Comparison of ENCODE assay signal across 20 mouse cellular contexts in genomic region chr16:45476991-45477390, GRCm38 (mm10). TPM values are rescaled to one million over a fixed set of nuclear protein-coding genes. Genes with fewer than 3 reads are reported as not detected.
DNase-seq lines count a peak whose midpoint lies in the region; ATAC-seq and TF ChIP-seq lines count a peak whose summit lies in the region.
"Had no signal": no experiment of that assay in that cellular context is flagged by ENCODE, and none has a peak within 500 bp of the region (broad histone marks: within the 10 kb centered on the region; RNA-seq: fewer than 3 reads in every experiment).

No protein-coding gene starts in this region.

- no peaks in the 10 kb centered on the region for H3K36me3 ChIP-seq in forebrain, embryonic 15.5 days
- H3K36me3 ChIP-seq in forebrain, embryonic 10.5 days (replicated peaks): no peaks in the 10 kb centered on the region
- H3K36me3 ChIP-seq in intestine, embryonic 16.5 days (ENCODE audit: control insufficient read depth, insufficient read depth, low read length): no peaks in the 10 kb centered on the region
- H3K36me3 ChIP-seq in intestine, postnatal 0 days (ENCODE audit: control insufficient read depth, insufficient read depth): no peaks in the 10 kb centered on the region
- no peaks in the 10 kb centered on the region for H3K36me3 ChIP-seq in lung, postnatal 0 days (ENCODE audit: insufficient read depth, low read length)
- H3K36me3 ChIP-seq: heart, embryonic 13.5 days; hindbrain, embryonic 12.5 days had no signal

- H3K4me1 ChIP-seq in forebrain, embryonic 15.5 days: no peaks in the 10 kb centered on the region
- no peaks in the 10 kb centered on the region for H3K4me1 ChIP-seq in forebrain, embryonic 10.5 days
- no peaks in the 10 kb centered on the region for H3K4me1 ChIP-seq in intestine, embryonic 16.5 days (ENCODE audit: control insufficient read depth, insufficient read depth, low read length)
- H3K4me1 ChIP-seq in intestine, postnatal 0 days (replicated peaks; ENCODE audit: control insufficient read depth, insufficient read depth, low read length): no peaks in the 10 kb centered on the region
- no peaks in the 10 kb centered on the region for H3K4me1 ChIP-seq in lung, postnatal 0 days (ENCODE audit: insufficient read depth, low read depth, low read length)
- H3K4me1 ChIP-seq: heart, embryonic 13.5 days; hindbrain, embryonic 12.5 days had no signal

- H3K9me3 ChIP-seq in forebrain, embryonic 15.5 days: no peaks in the 10 kb centered on the region
- no peaks in the 10 kb centered on the region for H3K9me3 ChIP-seq in forebrain, embryonic 10.5 days
- H3K9me3 ChIP-seq in intestine, embryonic 16.5 days (ENCODE audit: control insufficient read depth, low read length): no peaks in the 10 kb centered on the region
- no peaks in the 10 kb centered on the region for H3K9me3 ChIP-seq in intestine, postnatal 0 days (ENCODE audit: control insufficient read depth)
- no peaks in the 10 kb centered on the region for H3K9me3 ChIP-seq in lung, postnatal 0 days (ENCODE audit: low read length)
- H3K9me3 ChIP-seq: heart, embryonic 13.5 days; hindbrain, embryonic 12.5 days had no signal

- intact Hi-C loops in left cerebral cortex, postnatal 10 days (cut with DNase I): no loop called here

- H3K9ac ChIP-seq in forebrain, embryonic 15.5 days (replicated peaks): no peak overlapping the region
- no peak overlapping the region for H3K9ac ChIP-seq in intestine, embryonic 16.5 days (ENCODE audit: low read depth, low read length)
- H3K9ac ChIP-seq in intestine, postnatal 0 days (ENCODE audit: low read depth, low read length): no peak overlapping the region
- no peak overlapping the region for H3K9ac ChIP-seq in lung, postnatal 0 days (replicated peaks; ENCODE audit: low read depth)
- H3K9ac ChIP-seq: heart, embryonic 13.5 days; hindbrain, embryonic 12.5 days had no signal

- DNase-seq in forebrain, embryonic 10.5 days (ENCODE audit: extremely low spot score, low spot score): no peak
- peak; percentile 8 for DNase-seq in lung, postnatal 0 days (ENCODE audit: low spot score)
- no peak for DNase-seq in lung, adult 18-20 months
- peak; percentile 56 for DNase-seq in brain, embryonic 14.5 days (ENCODE audit: low read depth)
- no peak for DNase-seq in left cerebral cortex, postnatal 10 days (ENCODE audit: extremely low spot score in 1 of 2, low spot score in 2 of 2)
- DNase-seq: adrenal gland, adult 2 months; adrenal gland, postnatal 25 days; cerebellum, adult 2 months; gastrocnemius, postnatal 36 days; heart, adult 11 months; heart, postnatal 36 days had no signal

- ATAC-seq in forebrain, embryonic 15.5 days (replicated peaks): peak; percentile 72; the same call in 1 of the 2 replicates
- peak; percentile 48; the same call in 1 of the 2 replicates for ATAC-seq in intestine, embryonic 16.5 days
- ATAC-seq in intestine, postnatal 0 days: no peak
- ATAC-seq in lung, postnatal 0 days: no peak

- H3K4me3 ChIP-seq in forebrain, embryonic 15.5 days: no peak overlapping the region
- no peak overlapping the region for H3K4me3 ChIP-seq in forebrain, embryonic 10.5 days
- H3K4me3 ChIP-seq in intestine, embryonic 16.5 days (ENCODE audit: low read length): no peak overlapping the region
- H3K4me3 ChIP-seq in intestine, postnatal 0 days (ENCODE audit: low read depth, low read length): no peak overlapping the region
- H3K4me3 ChIP-seq in lung, postnatal 0 days (ENCODE audit: low read depth, low read length): no peak overlapping the region
- H3K4me3 ChIP-seq: heart, embryonic 13.5 days; hindbrain, embryonic 12.5 days had no signal

- no peak overlapping the region for H3K4me2 ChIP-seq in forebrain, embryonic 15.5 days (replicated peaks)
- H3K4me2 ChIP-seq in intestine, embryonic 16.5 days (ENCODE audit: low read depth, low read length): no peak overlapping the region
- H3K4me2 ChIP-seq in intestine, postnatal 0 days (replicated peaks; ENCODE audit: low read depth): no peak overlapping the region
- H3K4me2 ChIP-seq in lung, postnatal 0 days (replicated peaks; ENCODE audit: low read depth, low read length): no peak overlapping the region
- H3K4me2 ChIP-seq: heart, embryonic 13.5 days; hindbrain, embryonic 12.5 days had no signal

- TF ChIP-seq POLR2A in brain, embryonic 14.5 days (IDR thresholded peaks at IDR 0.05; ENCODE audit: borderline replicate concordance, extremely low read depth, insufficient read depth, insufficient read length, poor library complexity, severe bottlenecking): no peak

- H3K27me3 ChIP-seq in forebrain, embryonic 15.5 days: no peaks in the 10 kb centered on the region
- H3K27me3 ChIP-seq in forebrain, embryonic 10.5 days (ENCODE audit: poor library complexity, severe bottlenecking): no peaks in the 10 kb centered on the region
- H3K27me3 ChIP-seq in intestine, embryonic 16.5 days (replicated peaks; ENCODE audit: control insufficient read depth, insufficient read depth, low read length): no peaks in the 10 kb centered on the region
- no peaks in the 10 kb centered on the region for H3K27me3 ChIP-seq in intestine, postnatal 0 days (replicated peaks; ENCODE audit: control insufficient read depth, insufficient read depth, low read length)
- H3K27me3 ChIP-seq in lung, postnatal 0 days (replicated peaks; ENCODE audit: insufficient read depth, low read length): no peaks in the 10 kb centered on the region
- H3K27me3 ChIP-seq: heart, embryonic 13.5 days; hindbrain, embryonic 12.5 days had no signal

- TF ChIP-seq EP300 in lung, postnatal 0 days (IDR thresholded peaks at IDR 0.05): no peak

- no peak overlapping the region for H3K27ac ChIP-seq in forebrain, embryonic 15.5 days (replicated peaks)
- no peak overlapping the region for H3K27ac ChIP-seq in forebrain, embryonic 10.5 days
- H3K27ac ChIP-seq in intestine, embryonic 16.5 days (ENCODE audit: low read length): no peak overlapping the region
- no peak overlapping the region for H3K27ac ChIP-seq in intestine, postnatal 0 days (ENCODE audit: low read depth, low read length)
- H3K27ac ChIP-seq in lung, postnatal 0 days (ENCODE audit: low read length): no peak overlapping the region
- H3K27ac ChIP-seq: heart, embryonic 13.5 days; hindbrain, embryonic 12.5 days had no signal

- no peak for TF ChIP-seq CTCF in intestine, postnatal 0 days (IDR thresholded peaks at IDR 0.05; ENCODE audit: low read depth)
- no peak for TF ChIP-seq CTCF in lung, postnatal 0 days (IDR thresholded peaks at IDR 0.05)
- TF ChIP-seq CTCF in brain, embryonic 14.5 days (IDR thresholded peaks at IDR 0.05; ENCODE audit: borderline replicate concordance, extremely low read depth, insufficient read depth, insufficient read length): no peak

RNA-seq across cellular contexts. Expression of gene Gm609, which starts 15.8 kb away (rescaled TPM):
- not detected in 2 replicates for polyA plus RNA-seq in forebrain, embryonic 15.5 days (2015; fragmentation: Nextera tagmentation; extraction: Ambion mirVana)
- polyA plus RNA-seq in forebrain, embryonic 10.5 days (2016; fragmentation: Nextera tagmentation; extraction: Ambion mirVana): not detected in 2 replicates
- polyA plus RNA-seq in intestine, embryonic 16.5 days (2015; fragmentation: Nextera tagmentation; extraction: Ambion mirVana): 2.1 and 2.4 TPM in 2 replicates
- 1.6 and 1.9 TPM in 2 replicates for polyA plus RNA-seq in intestine, postnatal 0 days (2015; fragmentation: Nextera tagmentation; extraction: Ambion mirVana)
- 0.07 TPM in 1 of 2 replicates, not detected in the other for polyA plus RNA-seq in lung, postnatal 0 days (2015; fragmentation: Nextera tagmentation; extraction: Ambion mirVana)
- not detected in 2 replicates for polyA plus RNA-seq in brain, embryonic 14.5 days (2012; rRNA removed)
- total RNA-seq in left cerebral cortex, postnatal 10 days (2021): under 1 TPM; 0.12 to 0.45 TPM
- total RNA-seq: adrenal gland, postnatal 25 days; ES-E14; heart, postnatal 36 days had no signal
- polyA plus RNA-seq: adrenal gland, adult 2 months; embryonic facial prominence, embryonic 11.5 days; heart, embryonic 13.5 days; heart, postnatal 0 days; hindbrain, embryonic 12.5 days had no signal

RNA-seq across cellular contexts. Expression of gene Gm17783, which starts 54.9 kb away (rescaled TPM):
- not detected in 2 replicates for polyA plus RNA-seq in forebrain, embryonic 15.5 days (2015; fragmentation: Nextera tagmentation; extraction: Ambion mirVana)
- not detected in 2 replicates for polyA plus RNA-seq in forebrain, embryonic 10.5 days (2016; fragmentation: Nextera tagmentation; extraction: Ambion mirVana)
- 7.2 and 7.6 TPM in 2 replicates for polyA plus RNA-seq in intestine, embryonic 16.5 days (2015; fragmentation: Nextera tagmentation; extraction: Ambion mirVana)
- 8.0 and 9.8 TPM in 2 replicates for polyA plus RNA-seq in intestine, postnatal 0 days (2015; fragmentation: Nextera tagmentation; extraction: Ambion mirVana)
- polyA plus RNA-seq in lung, postnatal 0 days (2015; fragmentation: Nextera tagmentation; extraction: Ambion mirVana): not detected in 2 replicates
- not detected in 2 replicates for polyA plus RNA-seq in brain, embryonic 14.5 days (2012; rRNA removed)
- under 1 TPM in 1 of 2 experiments, not detected in 1; 0.43 TPM for total RNA-seq in left cerebral cortex, postnatal 10 days (2021)
- total RNA-seq: adrenal gland, adult 2 months; adrenal gland, postnatal 25 days; ES-E14; gastrocnemius, adult 8-10 months; gastrocnemius, postnatal 36 days; heart, postnatal 36 days had no signal
- polyA plus RNA-seq: adrenal gland, adult 2 months; cerebellum, adult 2 months; embryonic facial prominence, embryonic 11.5 days; heart, embryonic 13.5 days; heart, postnatal 0 days; hindbrain, embryonic 12.5 days had no signal

RNA-seq across cellular contexts. Expression of gene Slc9c1, which starts 58.1 kb away (rescaled TPM):
- polyA plus RNA-seq in forebrain, embryonic 15.5 days (2015; fragmentation: Nextera tagmentation; extraction: Ambion mirVana): not detected in 2 replicates
- not detected in 2 replicates for polyA plus RNA-seq in forebrain, embryonic 10.5 days (2016; fragmentation: Nextera tagmentation; extraction: Ambion mirVana)
- 0.05 TPM in 1 of 2 replicates, not detected in the other for polyA plus RNA-seq in intestine, embryonic 16.5 days (2015; fragmentation: Nextera tagmentation; extraction: Ambion mirVana)
- polyA plus RNA-seq in intestine, postnatal 0 days (2015; fragmentation: Nextera tagmentation; extraction: Ambion mirVana): not detected in 2 replicates
- not detected in 2 replicates for polyA plus RNA-seq in lung, postnatal 0 days (2015; fragmentation: Nextera tagmentation; extraction: Ambion mirVana)
- not detected in 2 replicates for polyA plus RNA-seq in brain, embryonic 14.5 days (2012; rRNA removed)
- not detected for total RNA-seq in left cerebral cortex, postnatal 10 days (2021)
- total RNA-seq: adrenal gland, adult 2 months; adrenal gland, postnatal 25 days; ES-E14; gastrocnemius, adult 8-10 months; gastrocnemius, postnatal 36 days; heart, postnatal 36 days had no signal
- polyA plus RNA-seq: adrenal gland, adult 2 months; cerebellum, adult 2 months; embryonic facial prominence, embryonic 11.5 days; heart, embryonic 13.5 days; heart, postnatal 0 days; hindbrain, embryonic 12.5 days had no signal

Comparison
In these comparisons a context has a peak if more than half of its experiments do, and no peak if none do; other contexts are left out.
1. ATAC-seq: peak in forebrain, embryonic 15.5 days (single experiment) and intestine, embryonic 16.5 days (single experiment); none in intestine, postnatal 0 days (single experiment) and lung, postnatal 0 days (single experiment).
2. DNase-seq: peak in lung, postnatal 0 days (single experiment) and brain, embryonic 14.5 days (single experiment); none in forebrain, embryonic 10.5 days (single experiment), lung, adult 18-20 months (0 of 2) and left cerebral cortex, postnatal 10 days (0 of 2).